Mouse (Mus musculus) megakaryocyte, embryonic 14.5 days (primary cell): ENCODE results near the gene Pigb.

Experiments used
- FLI1 ChIP-seq: IDR thresholded peaks from 2 replicates; pipeline ENCODE4 v1.6.1; 2012; ENCODE audit warnings: low read length, inconsistent platforms, mixed read lengths
- GATA1 ChIP-seq: IDR thresholded peaks from 3 replicates; pipeline ENCODE4 v1.6.1; 2012; ENCODE audit warnings: mixed read lengths, low read length, inconsistent platforms, borderline replicate concordance

- no peak for TF ChIP-seq GATA1
- no peak for TF ChIP-seq FLI1
Observed at GRCm38 (mm10) chr9:73014724-73015123, 25.5 kb downstream of the Pigb start.
